Mouse (Mus musculus) erythroid progenitor cell, adult 5-6 weeks (primary cell): ENCODE results near the gene Ifi47. TPM values are rescaled to one million over a fixed set of nuclear protein-coding genes. Genes with fewer than 3 reads are reported as not detected.
A peak's percentile ranks its signal among the peaks of the same experiment; 100 is the strongest.

Experiments used
- ATAC-seq: replicated peaks from 2 replicates; pipeline ENCODE4 v1.8.0; 2016; ENCODE audit warnings: moderate number of reproducible peaks, mild to moderate bottlenecking, moderate TSS enrichment, inconsistent platforms; ENCODE audit not compliant: poor library complexity, low FRiP score, severe bottlenecking
- total RNA-seq, 2 experiments: library from RNA; stranded (forward) in 1 of 2; stranded (reverse) in 1 of 2; fragments of 150-400 nt in 1 of 2; fragments of 186-747, 209-891 nt in 1 of 2; gene quantifications; 2 replicates each; pipeline versions ENCODE4 v1.2.3 to v1.2.4; 2015 to 2017; ENCODE audit warnings: low replicate concordance in 2 of 2

Gene Ifi47
- total RNA-seq, 2 experiments from 2014 or later: 18.8 to 54.1 TPM

- no peak for ATAC-seq
Measured at GRCm38 (mm10) chr11:49119635-49120034, 43.2 kb downstream of the Ifi47 start.

DNA sequence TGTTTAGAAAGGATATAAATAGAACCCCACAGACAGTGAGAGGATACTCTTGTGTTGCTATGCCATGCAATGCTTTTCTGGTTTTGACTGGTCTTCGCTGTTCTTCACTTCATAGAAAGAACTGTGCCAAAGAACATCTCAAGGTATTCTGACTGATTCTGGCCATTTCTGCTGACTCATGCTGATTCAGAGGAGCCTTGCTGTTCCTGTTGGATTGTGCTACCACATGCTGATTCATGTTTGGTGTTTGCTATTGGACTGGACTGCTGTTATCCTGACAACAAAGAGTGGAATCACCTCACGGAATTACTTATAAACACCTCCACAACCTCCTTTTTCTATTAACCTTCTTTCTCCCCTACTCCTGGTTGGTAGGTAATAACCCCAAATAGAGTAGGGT lies 47.8 kb downstream of the Ifi47 start:
- 0 out of 2 replicates have a peak, but pooled peaks have one; percentile 67 for ATAC-seq

GRCm38 (mm10) chr11:49141974-49142373 lies 65.6 kb downstream of the Ifi47 start, which contains the start of gene Olfr1395:
Gene Olfr1395, plus strand, starts transcription at chr11:49142274.
- ATAC-seq: no peak

Other genes with a start within 250 kb of the Ifi47 start
- gene Gm12184, start 249.9 kb upstream of the Ifi47 start, total RNA-seq (2015; ENCODE audit: low replicate concordance): 2.9 TPM in 1 of 2 replicates, not detected in the other
- gene Gm12184, start 249.9 kb upstream of the Ifi47 start, total RNA-seq (2017; ENCODE audit: low replicate concordance): 9.6 TPM in 1 of 2 replicates, not detected in the other
- gene Irgm1, start 204.9 kb upstream of the Ifi47 start, total RNA-seq (2015; ENCODE audit: low replicate concordance): 50.3 and 55.5 TPM in 2 replicates
- gene Irgm1, start 204.9 kb upstream of the Ifi47 start, total RNA-seq (2017; ENCODE audit: low replicate concordance): 51.0 and 53.7 TPM in 2 replicates
- gene Gm5431, start 174.4 kb upstream of the Ifi47 start, total RNA-seq (2015; ENCODE audit: low replicate concordance): 0.72 and 1.7 TPM in 2 replicates
- gene Gm5431, start 174.4 kb upstream of the Ifi47 start, total RNA-seq (2017; ENCODE audit: low replicate concordance): 0.64 and 1.5 TPM in 2 replicates
- 6.3 and 13.7 TPM in 2 replicates for gene Psme2b, start 130.4 kb upstream of the Ifi47 start, total RNA-seq (2015; ENCODE audit: low replicate concordance)
- gene Psme2b, start 130.4 kb upstream of the Ifi47 start, total RNA-seq (2017; ENCODE audit: low replicate concordance): 0.90 and 2.6 TPM in 2 replicates
- 1.7 and 3.2 TPM in 2 replicates for gene Olfr56, start 97.7 kb upstream of the Ifi47 start, total RNA-seq (2015; ENCODE audit: low replicate concordance)
- 1.5 and 6.1 TPM in 2 replicates for gene Olfr56, start 97.7 kb upstream of the Ifi47 start, total RNA-seq (2017; ENCODE audit: low replicate concordance)
- gene 9930111J21Rik1, start 97.2 kb upstream of the Ifi47 start, total RNA-seq (2015; ENCODE audit: low replicate concordance): 12.2 and 15.5 TPM in 2 replicates
- 1.4 and 5.0 TPM in 2 replicates for gene 9930111J21Rik1, start 97.2 kb upstream of the Ifi47 start, total RNA-seq (2017; ENCODE audit: low replicate concordance)
- gene Gm12185, start 84.4 kb upstream of the Ifi47 start, total RNA-seq (2015; ENCODE audit: low replicate concordance): 1.1 TPM in 1 of 2 replicates, not detected in the other
- gene Gm12185, start 84.4 kb upstream of the Ifi47 start, total RNA-seq (2017; ENCODE audit: low replicate concordance): not detected in 2 replicates
- not detected in 2 replicates for gene Tgtp1, start 82.4 kb upstream of the Ifi47 start, total RNA-seq (2015; ENCODE audit: low replicate concordance)
- 2.6 and 3.5 TPM in 2 replicates for gene Tgtp1, start 82.4 kb upstream of the Ifi47 start, total RNA-seq (2017; ENCODE audit: low replicate concordance)
- gene 9930111J21Rik2, start 25.3 kb upstream of the Ifi47 start, total RNA-seq (2015; ENCODE audit: low replicate concordance): 19.1 and 19.3 TPM in 2 replicates
- gene 9930111J21Rik2, start 25.3 kb upstream of the Ifi47 start, total RNA-seq (2017; ENCODE audit: low replicate concordance): 13.3 and 13.7 TPM in 2 replicates
- 10.5 and 29.3 TPM in 2 replicates for gene Tgtp2, start 12.4 kb upstream of the Ifi47 start, total RNA-seq (2015; ENCODE audit: low replicate concordance)
- gene Tgtp2, start 12.4 kb upstream of the Ifi47 start, total RNA-seq (2017; ENCODE audit: low replicate concordance): 19.6 and 28.1 TPM in 2 replicates
- not detected in 2 replicates for gene Olfr1396, start 38.3 kb downstream of the Ifi47 start, total RNA-seq (2015; ENCODE audit: low replicate concordance)
- gene Olfr1396, start 38.3 kb downstream of the Ifi47 start, total RNA-seq (2017; ENCODE audit: low replicate concordance): not detected in 2 replicates
- not detected in 2 replicates for gene Olfr1395, start 65.7 kb downstream of the Ifi47 start, total RNA-seq (2015; ENCODE audit: low replicate concordance)
- not detected in 2 replicates for gene Olfr1395, start 65.7 kb downstream of the Ifi47 start, total RNA-seq (2017; ENCODE audit: low replicate concordance)
- not detected in 2 replicates for gene Olfr1394, start 77.8 kb downstream of the Ifi47 start, total RNA-seq (2015; ENCODE audit: low replicate concordance)
- gene Olfr1394, start 77.8 kb downstream of the Ifi47 start, total RNA-seq (2017; ENCODE audit: low replicate concordance): not detected in 2 replicates
- 1.1 and 2.9 TPM in 2 replicates for gene Btnl9, start 110.6 kb downstream of the Ifi47 start, total RNA-seq (2015; ENCODE audit: low replicate concordance)
- gene Btnl9, start 110.6 kb downstream of the Ifi47 start, total RNA-seq (2017; ENCODE audit: low replicate concordance): 0.53 and 0.77 TPM in 2 replicates
- gene Zfp62, start 126.7 kb downstream of the Ifi47 start, total RNA-seq (2015; ENCODE audit: low replicate concordance): 55.9 and 72.1 TPM in 2 replicates
- 35.6 and 36.3 TPM in 2 replicates for gene Zfp62, start 126.7 kb downstream of the Ifi47 start, total RNA-seq (2017; ENCODE audit: low replicate concordance)
- 12.2 and 15.5 TPM in 2 replicates for gene Mgat1, start 167.6 kb downstream of the Ifi47 start, total RNA-seq (2015; ENCODE audit: low replicate concordance)
- gene Mgat1, start 167.6 kb downstream of the Ifi47 start, total RNA-seq (2017; ENCODE audit: low replicate concordance): 21.8 and 26.2 TPM in 2 replicates
- not detected in 2 replicates for gene Olfr1393, start 201.7 kb downstream of the Ifi47 start, total RNA-seq (2015; ENCODE audit: low replicate concordance)
- not detected in 2 replicates for gene Olfr1393, start 201.7 kb downstream of the Ifi47 start, total RNA-seq (2017; ENCODE audit: low replicate concordance)
- gene Olfr1392, start 208.7 kb downstream of the Ifi47 start, total RNA-seq (2015; ENCODE audit: low replicate concordance): not detected in 2 replicates
- gene Olfr1392, start 208.7 kb downstream of the Ifi47 start, total RNA-seq (2017; ENCODE audit: low replicate concordance): not detected in 2 replicates
- not detected in 2 replicates for gene Olfr10, start 228.2 kb downstream of the Ifi47 start, total RNA-seq (2015; ENCODE audit: low replicate concordance)
- not detected in 2 replicates for gene Olfr10, start 228.2 kb downstream of the Ifi47 start, total RNA-seq (2017; ENCODE audit: low replicate concordance)
- gene Olfr1391, start 246.2 kb downstream of the Ifi47 start, total RNA-seq (2015; ENCODE audit: low replicate concordance): not detected in 2 replicates
- not detected in 2 replicates for gene Olfr1391, start 246.2 kb downstream of the Ifi47 start, total RNA-seq (2017; ENCODE audit: low replicate concordance)